Mouse (Mus musculus) liver, postnatal 0 days (tissue): ENCODE data around the gene Dtx3. TPM values are rescaled to one million over a fixed set of nuclear protein-coding genes. Genes with fewer than 3 reads are reported as not detected.

ENCODE experiments used
- ATAC-seq: fragments of 200-750 bp; cut with Nextera tagmentation; 2 replicates; pipeline ENCODE4 v1.8.0; 2017; ENCODE audit warnings: mild to moderate bottlenecking, moderate library complexity
- DNase-seq: peaks from one replicate; pipeline ENCODE4 v3.0.0-alpha.2; 2016
- H3K27ac ChIP-seq: fragments of 300-500 bp; sonication (generic); 2 replicates; pipeline ENCODE4 v1.5.1; 2014; ENCODE audit warnings: antibody characterized with exemption, moderate library complexity, mild to moderate bottlenecking, low read depth
- H3K27me3 ChIP-seq: fragments of 300-500 bp; sonication (generic); 2 replicates; pipeline ENCODE4 v1.6.1; 2014; ENCODE audit warnings: low read length, control low read depth, mixed read lengths; ENCODE audit not compliant: insufficient read depth
- H3K36me3 ChIP-seq: fragments of 300-500 bp; sonication (generic); replicated peaks from 2 replicates; pipeline ENCODE4 v1.6.1; 2014; ENCODE audit warnings: mild to moderate bottlenecking, control low read depth, low read length, moderate library complexity, mixed read lengths; ENCODE audit not compliant: insufficient read depth
- H3K4me1 ChIP-seq: fragments of 300-500 bp; sonication (generic); 2 replicates; pipeline ENCODE4 v1.6.1; 2014; ENCODE audit warnings: antibody characterized with exemption, mild to moderate bottlenecking, control low read depth; ENCODE audit not compliant: insufficient read depth
- H3K4me2 ChIP-seq: fragments of 300-500 bp; sonication (generic); 2 replicates; pipeline ENCODE4 v1.6.1; 2014; ENCODE audit warnings: low read depth, mild to moderate bottlenecking, low read length, moderate library complexity, mixed read lengths
- H3K4me3 ChIP-seq: fragments of 300-500 bp; sonication (generic); 2 replicates; pipeline ENCODE4 v1.5.1; 2014; ENCODE audit warnings: low read depth, low read length
- H3K9ac ChIP-seq: fragments of 300-500 bp; sonication (generic); replicated peaks from 2 replicates; pipeline ENCODE4 v1.6.1; 2014; ENCODE audit warnings: mild to moderate bottlenecking, moderate library complexity
- H3K9me3 ChIP-seq: fragments of 300-500 bp; sonication (generic); 2 replicates; pipeline ENCODE4 v1.6.1; 2016; ENCODE audit warnings: mild to moderate bottlenecking, control low read depth, low read length, mixed read lengths
- CTCF ChIP-seq: sonication (generic); IDR thresholded peaks from 2 replicates; pipeline ENCODE4 v1.5.1; 2016; ENCODE audit warnings: antibody characterized with exemption, low read depth
- EP300 ChIP-seq: IDR thresholded peaks from 2 replicates; pipeline ENCODE4 v1.6.1; 2016; ENCODE audit warnings: antibody characterized with exemption, low read depth, mild to moderate bottlenecking
- WGBS: fragments of 180-500 bp; shearing (Covaris S2); extraction: QIAGEN DNeasy Blood & Tissue Kit; methylation state at CpG from one replicate; pipeline ENCODE4 v1.1.7; 2014; ENCODE audit not compliant: insufficient replicate concordance; 5-methylcytosine and 5-hydroxymethylcytosine counted together
- polyA plus RNA-seq: library from polyadenylated mRNA; unstranded; fragments of >200 nt; fragmentation: Nextera tagmentation; extraction: Ambion mirVana; gene quantifications from 2 replicates; pipeline ENCODE4 v1.2.1, GENCODE M21; 2015

The Dtx3 gene
- polyA plus RNA-seq = 8.8 and 8.9 TPM in 2 replicates

DNA sequence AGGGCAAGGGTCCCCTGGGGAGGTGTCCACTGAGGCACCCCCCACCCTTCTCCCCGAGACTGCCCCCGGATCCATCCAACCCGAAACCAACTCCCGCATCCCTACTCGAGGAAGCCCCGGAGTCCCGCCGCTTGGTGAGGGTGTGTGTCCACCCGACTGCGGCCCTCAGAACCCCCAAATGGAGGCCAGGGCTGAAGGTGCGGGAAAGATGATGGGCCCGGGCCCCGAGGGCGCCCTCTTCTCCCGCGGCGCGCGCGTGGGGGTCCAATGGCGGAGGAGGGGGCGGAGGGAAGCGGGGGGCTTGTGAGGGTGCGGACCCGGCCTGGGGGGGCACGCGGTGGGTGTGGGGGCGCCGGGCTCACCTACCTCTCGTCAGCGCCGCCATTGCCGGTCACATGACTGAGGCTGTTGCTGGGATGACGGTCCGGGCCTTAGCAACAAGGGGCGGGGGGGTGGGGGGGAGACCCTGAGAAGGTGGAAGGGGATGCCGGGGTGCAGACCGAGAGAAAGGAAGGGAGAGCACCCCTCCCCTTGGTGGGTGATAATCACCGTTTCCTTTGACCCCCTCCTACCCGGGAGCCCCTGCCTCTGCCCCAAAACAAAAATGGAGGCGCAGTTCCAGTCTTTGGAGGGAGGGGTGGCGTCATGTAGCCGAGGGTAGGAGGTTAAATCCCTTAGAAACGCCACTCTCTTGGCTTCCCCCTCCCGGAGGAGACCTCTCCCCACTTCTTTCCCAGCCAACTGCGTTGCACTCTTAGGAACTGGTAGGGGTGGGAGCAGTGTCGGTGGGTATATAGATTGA is at the start of gene Dtx3:
Gene Dtx3, minus strand, starts transcription at position 401 of the 802 bp plus-strand sequence.
- peak within 1 kb of the TSS; percentile 99 for H3K4me2 ChIP-seq
- DNase-seq (no peak), ATAC-seq (peak; percentile 59)
- H3K9ac ChIP-seq = peak within 1 kb of the TSS; percentile 95
- no peaks in the 10 kb centered on the region for H3K27me3 ChIP-seq
- WGBS = 0% methylated on average over 28 of the region's 47 CpGs
- H3K36me3 ChIP-seq = peaks cover 26% of the 10 kb centered on the region
- H3K9me3 ChIP-seq = no peaks in the 10 kb centered on the region
- TF ChIP-seq EP300 (no peak), CTCF (no peak)
- peak within 1 kb of the TSS; percentile 89 for H3K27ac ChIP-seq
- peaks cover 19% of the 10 kb centered on the region for H3K4me1 ChIP-seq
- peak within 1 kb of the TSS; percentile 95 for H3K4me3 ChIP-seq

DNA sequence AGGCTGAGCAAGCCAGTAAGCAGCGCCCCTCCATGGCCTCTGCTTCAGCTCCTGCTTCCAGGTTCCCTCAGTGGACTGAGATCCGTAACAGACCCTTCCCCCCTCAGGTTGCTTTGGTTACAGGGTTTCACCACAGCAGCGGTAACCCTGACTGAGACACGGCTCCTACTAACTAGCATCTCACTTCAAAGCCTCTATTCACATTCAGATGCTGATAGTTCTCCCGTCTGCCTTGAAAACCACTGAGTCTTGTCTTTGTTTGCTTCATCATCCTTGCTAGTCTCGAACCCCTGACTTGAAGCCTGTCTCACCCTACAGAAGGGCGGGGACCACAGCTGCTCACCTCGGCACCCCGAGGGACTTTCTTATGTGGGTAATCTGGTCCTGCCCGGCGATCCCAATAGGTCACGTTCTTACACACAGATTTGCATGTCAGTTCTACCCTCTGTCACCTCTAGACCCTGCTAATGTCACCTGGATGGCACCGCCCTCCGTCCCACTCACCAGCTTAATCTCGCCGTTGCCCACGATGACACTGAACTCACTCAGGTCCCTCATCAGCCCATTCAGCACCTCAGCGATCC is 42.8 kb upstream of the Dtx3 start:
- Histone ChIP-seq H3K27ac (no peak overlapping the region), H3K36me3 (no peaks in the 10 kb centered on the region), H3K4me2 (no peak overlapping the region), H3K9ac (no peak overlapping the region), H3K4me3 (no peak overlapping the region), H3K4me1 (no peaks in the 10 kb centered on the region), H3K9me3 (no peaks in the 10 kb centered on the region), H3K27me3 (peaks cover 19% of the 10 kb centered on the region)
- no peak for ATAC-seq
- no peak for TF ChIP-seq EP300
- no peak for TF ChIP-seq CTCF
- DNase-seq = no peak
- WGBS = 61% methylated on average over 18 of the region's 18 CpGs

GRCm38 (mm10) chr10:127236541-127236940 is 41.0 kb upstream of the Dtx3 start:
- Histone ChIP-seq H3K4me3 (no peak overlapping the region), H3K4me1 (no peaks in the 10 kb centered on the region), H3K9me3 (no peaks in the 10 kb centered on the region), H3K36me3 (no peaks in the 10 kb centered on the region), H3K27ac (no peak overlapping the region), H3K27me3 (peaks cover 19% of the 10 kb centered on the region), H3K4me2 (no peak overlapping the region), H3K9ac (no peak overlapping the region)
- ATAC-seq = no peak
- WGBS = 63% methylated on average over 9 of the region's 9 CpGs
- TF ChIP-seq CTCF (no peak), EP300 (no peak)
- DNase-seq = no peak

GRCm38 (mm10) chr10:127233141-127233540 is 37.6 kb upstream of the Dtx3 start:
- no peak overlapping the region for H3K9ac ChIP-seq
- TF ChIP-seq CTCF (peak; percentile 44), EP300 (no peak)
- no peak for DNase-seq
- ATAC-seq = no peak
- H3K27me3 ChIP-seq = peaks cover 7% of the 10 kb centered on the region
- H3K9me3 ChIP-seq = no peaks in the 10 kb centered on the region
- H3K4me3 ChIP-seq = no peak overlapping the region
- H3K4me2 ChIP-seq = no peak overlapping the region
- no peak overlapping the region for H3K27ac ChIP-seq
- H3K4me1 ChIP-seq = no peaks in the 10 kb centered on the region
- WGBS = 77% methylated on average over 9 of the region's 9 CpGs
- no peaks in the 10 kb centered on the region for H3K36me3 ChIP-seq

- Histone ChIP-seq H3K4me2 (no peak overlapping the region), H3K27me3 (peaks cover 1% of the 10 kb centered on the region), H3K4me3 (no peak overlapping the region), H3K36me3 (no peaks in the 10 kb centered on the region), H3K27ac (no peak overlapping the region), H3K9ac (no peak overlapping the region), H3K4me1 (no peaks in the 10 kb centered on the region; the same call in 1 of the 2 replicates), H3K9me3 (no peaks in the 10 kb centered on the region)
- DNase-seq (no peak), ATAC-seq (no peak)
- TF ChIP-seq CTCF (no peak), EP300 (no peak)
- 76% methylated on average over 14 of the region's 14 CpGs for WGBS
Measured at GRCm38 (mm10) chr10:127231741-127232140, 36.2 kb upstream of the Dtx3 start.

DNA sequence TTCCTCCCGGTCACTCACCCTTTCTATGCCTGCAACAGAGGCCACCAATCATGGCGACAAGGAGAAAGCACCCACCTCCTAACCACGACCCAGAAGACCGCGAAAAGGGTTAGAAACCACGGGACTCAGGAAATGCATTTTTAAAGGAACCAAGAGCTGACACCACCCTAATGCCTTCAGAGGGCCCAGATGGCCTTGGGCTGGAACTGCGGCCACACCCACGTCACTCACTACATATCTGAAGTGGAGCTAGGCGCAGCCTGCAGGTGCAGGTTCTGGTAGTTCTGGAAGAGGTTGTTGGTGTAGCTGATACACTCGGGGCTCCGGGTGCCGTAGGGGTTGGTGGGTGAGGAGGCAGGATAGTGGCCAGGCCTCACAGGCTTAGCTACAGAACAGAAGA is 35.2 kb upstream of the Dtx3 start:
- ATAC-seq (no peak), DNase-seq (no peak)
- Histone ChIP-seq H3K4me1 (peaks cover 4% of the 10 kb centered on the region; the same call in 1 of the 2 replicates), H3K27me3 (no peaks in the 10 kb centered on the region; the same call in none of the 2 replicates), H3K36me3 (no peaks in the 10 kb centered on the region), H3K9me3 (no peaks in the 10 kb centered on the region), H3K9ac (no peak overlapping the region), H3K4me3 (no peak overlapping the region), H3K27ac (no peak overlapping the region), H3K4me2 (no peak overlapping the region)
- TF ChIP-seq CTCF (no peak), EP300 (no peak)
- 49% methylated on average over 12 of the region's 12 CpGs for whole genome bisulfite sequencing
